Mouse (Mus musculus) testis, adult 10 weeks (tissue): ENCODE data around the gene Ccni. TPM values are rescaled to one million over a fixed set of nuclear protein-coding genes. Genes with fewer than 3 reads are reported as not detected.

Experiments used
- polyA plus RNA-seq: library from polyadenylated mRNA; stranded (reverse); fragments of 350-450 nt; fragmentation: Illumina TruSeq; extraction: RNeasy Lipid Tissue Mini Kit (QIAGEN cat#74804); gene quantifications from one replicate; pipeline ENCODE4 v1.2.3, GENCODE M21; 2014; ENCODE audit warnings: low read depth, low replicate concordance

The Ccni gene
- 449 TPM for polyA plus RNA-seq

GRCm38 (mm10) chr5:93206109-93207005, at the start of gene Ccni, which contains the start of gene 2010109A12Rik:
TSS of gene Ccni (minus strand) at chr5:93206495.
TSS of gene 2010109A12Rik (plus strand) at chr5:93206518.

Other genes starting within 250 kb of the Ccni start
- not detected for gene Sowahb, start 161.5 kb downstream of the Ccni start, polyA plus RNA-seq
- gene Sept11, start 113.1 kb downstream of the Ccni start, polyA plus RNA-seq: 4.3 TPM
- 104 TPM for gene 2010109A12Rik, start within 50 bp of the Ccni start, polyA plus RNA-seq
- 11.8 TPM for gene Ccng2, start 60.8 kb upstream of the Ccni start, polyA plus RNA-seq